Mouse (Mus musculus): Measurements from ENCODE around the gene Arl5a.

GRCm38 (mm10) chr2:52442125-52442524 lies 17.4 kb upstream of the Arl5a start:
- no peak for TF ChIP-seq CTCF (IDR thresholded peaks at IDR 0.05; ENCODE audit: control insufficient read depth, insufficient read depth, insufficient read length)
- TF ChIP-seq USF1 (IDR thresholded peaks at IDR 0.05; ENCODE audit: low read depth) = no peak
- no peak for TF ChIP-seq CEBPB (IDR thresholded peaks at IDR 0.05; ENCODE audit: low read depth)
- TF ChIP-seq MAX (IDR thresholded peaks at IDR 0.05) = no peak
- TF ChIP-seq MYOG (IDR thresholded peaks at IDR 0.05; ENCODE audit: control insufficient read depth, extremely low read depth, insufficient read length) = no peak

Measured in C2C12 (cell line).